Mouse (Mus musculus) liver, embryonic 14.5 days (tissue): ENCODE measurements around the gene Qsox2.

ENCODE experiments used
- CTCF ChIP-seq: IDR thresholded peaks from 2 replicates; pipeline ENCODE4 v1.5.1; 2016; ENCODE audit warnings: antibody characterized with exemption, low read depth, control low read depth
- EP300 ChIP-seq: IDR thresholded peaks from 2 replicates; pipeline ENCODE4 v1.6.1; 2016; ENCODE audit warnings: antibody characterized with exemption, low read depth

- TF ChIP-seq EP300: no peak
- no peak for TF ChIP-seq CTCF
Observed at GRCm38 (mm10) chr2:26231366-26231765, 6.0 kb downstream of the Qsox2 start.
